Mouse (Mus musculus): ENCODE measurements around the gene Slc25a10.

The Slc25a10 gene

GRCm38 (mm10) chr11:120491317-120492023 lies at the start of gene Slc25a10:
Slc25a10 (plus strand) TSS chr11:120491840.
- DNase-seq (ENCODE audit: low spot score): peak; percentile 92

GRCm38 (mm10) chr11:120442344-120442743 lies 49.3 kb upstream of the Slc25a10 start, which contains the start of gene Tspan10:
Tspan10 (plus strand) TSS chr11:120442644.
- DNase-seq (ENCODE audit: low spot score): no peak

- DNase-seq (ENCODE audit: low spot score): no peak
These were observed 48.8 kb upstream of the Slc25a10 start for GRCm38 (mm10) chr11:120442765-120443280.

GRCm38 (mm10) chr11:120444106-120444505 lies 47.5 kb upstream of the Slc25a10 start:
- no peak for DNase-seq (ENCODE audit: low spot score)

- DNase-seq (ENCODE audit: low spot score): no peak
These were observed 46.2 kb upstream of the Slc25a10 start for GRCm38 (mm10) chr11:120445475-120445874.

- no peak for DNase-seq (ENCODE audit: low spot score)
These were observed 44.5 kb upstream of the Slc25a10 start for GRCm38 (mm10) chr11:120447179-120447578.

- DNase-seq (ENCODE audit: low spot score): no peak
These were observed 39.4 kb upstream of the Slc25a10 start for GRCm38 (mm10) chr11:120452246-120452645.

- no peak for DNase-seq (ENCODE audit: low spot score)
These were observed 38.3 kb upstream of the Slc25a10 start, which contains the start of gene Pde6g for GRCm38 (mm10) chr11:120453306-120453705. Pde6g (minus strand) TSS chr11:120453500.

- no peak for DNase-seq (ENCODE audit: low spot score)
These were observed 36.7 kb upstream of the Slc25a10 start for GRCm38 (mm10) chr11:120454965-120455364.

GRCm38 (mm10) chr11:120455413-120455812 lies 36.2 kb upstream of the Slc25a10 start:
- no peak for DNase-seq (ENCODE audit: low spot score)

- DNase-seq (ENCODE audit: low spot score): no peak
These were observed 34.3 kb upstream of the Slc25a10 start for GRCm38 (mm10) chr11:120457370-120457769.

GRCm38 (mm10) chr11:120457772-120458751 lies 33.6 kb upstream of the Slc25a10 start, which contains the start of the genes Oxld1 and Ccdc137:
Oxld1 (minus strand) TSS chr11:120458068.
Ccdc137 (plus strand) TSS chr11:120458115.
- peak; percentile 74 for DNase-seq (ENCODE audit: low spot score)

GRCm38 (mm10) chr11:120458847-120459597 lies 32.6 kb upstream of the Slc25a10 start:
- no peak for DNase-seq (ENCODE audit: low spot score)

- DNase-seq (ENCODE audit: low spot score): no peak
These were observed 28.1 kb upstream of the Slc25a10 start for GRCm38 (mm10) chr11:120463536-120463935.

GRCm38 (mm10) chr11:120464365-120464764 lies 27.3 kb upstream of the Slc25a10 start:
- no peak for DNase-seq (ENCODE audit: low spot score)

GRCm38 (mm10) chr11:120465521-120465920 lies 26.1 kb upstream of the Slc25a10 start:
- DNase-seq (ENCODE audit: low spot score): no peak

GRCm38 (mm10) chr11:120467051-120467735 lies 24.4 kb upstream of the Slc25a10 start, which contains the start of gene Arl16:
Arl16 (minus strand) TSS chr11:120467607.
- peak; percentile 96 for DNase-seq (ENCODE audit: low spot score)

- no peak for DNase-seq (ENCODE audit: low spot score)
These were observed 23.9 kb upstream of the Slc25a10 start for GRCm38 (mm10) chr11:120467736-120468092.

GRCm38 (mm10) chr11:120472052-120472451 lies 19.6 kb upstream of the Slc25a10 start:
- no peak for DNase-seq (ENCODE audit: low spot score)

- DNase-seq (ENCODE audit: low spot score): no peak
These were observed 8.1 kb upstream of the Slc25a10 start for GRCm38 (mm10) chr11:120483448-120483934.
